Mouse (Mus musculus) MEL (cell line): ENCODE results near the gene Rftn1. TPM values are rescaled to one million over a fixed set of nuclear protein-coding genes. Genes with fewer than 3 reads are reported as not detected.

Source experiments
- DNase-seq: peaks from one replicate; pipeline ENCODE4 v3.0.0; 2011; ENCODE audit warnings: low read depth, low spot score
- H3K27ac ChIP-seq: 2 replicates; pipeline ENCODE4 v1.5.1; 2012; ENCODE audit warnings: low read depth, mild to moderate bottlenecking, control low read depth, low read length, moderate library complexity; ENCODE audit not compliant: control insufficient read depth
- H3K27me3 ChIP-seq, 2 experiments: fragments of 150-350 bp in 1 of 2; sonication (generic) in 1 of 2; 2 replicates each; pipeline ENCODE4 v1.6.1; 2012; ENCODE audit warnings: low read length in 2 of 2, mild to moderate bottlenecking in 2 of 2, improper control_type of control experiment in 1 of 2, moderate library complexity in 1 of 2; ENCODE audit not compliant: insufficient read depth in 2 of 2, control insufficient read depth in 1 of 2
- H3K36me3 ChIP-seq, 2 experiments: 2 replicates each; pipeline ENCODE4 v1.6.1; 2012 to 2014; ENCODE audit warnings: low read length in 2 of 2, improper control_type of control experiment in 1 of 2, inconsistent platforms in 1 of 2, mild to moderate bottlenecking in 1 of 2; ENCODE audit not compliant: insufficient read depth in 2 of 2, control insufficient read depth in 1 of 2
- H3K4me1 ChIP-seq, 2 experiments: fragments of 150-350 bp in 1 of 2; sonication (generic) in 1 of 2; 2 replicates each; pipeline ENCODE4 v1.6.1; 2012; ENCODE audit warnings: low read length in 2 of 2, improper control_type of control experiment in 1 of 2, mild to moderate bottlenecking in 1 of 2; ENCODE audit not compliant: insufficient read depth in 2 of 2, control insufficient read depth in 1 of 2
- H3K4me3 ChIP-seq, 2 experiments: fragments of 150-350 bp in 1 of 2; sonication (generic) in 1 of 2; 2 replicates each; pipeline ENCODE4 v1.5.1; 2012; ENCODE audit warnings: low read depth in 2 of 2, low read length in 2 of 2, mild to moderate bottlenecking in 2 of 2, moderate library complexity in 2 of 2, control low read depth in 1 of 2, improper control_type of control experiment in 1 of 2; ENCODE audit not compliant: control insufficient read depth in 1 of 2, insufficient read depth in 1 of 2
- H3K79me2 ChIP-seq: 2 replicates; pipeline ENCODE4 v1.6.1; 2012; ENCODE audit warnings: mild to moderate bottlenecking, low read length, moderate library complexity; ENCODE audit not compliant: control insufficient read depth, poor library complexity, insufficient read depth
- H3K9ac ChIP-seq: 2 replicates; pipeline ENCODE4 v1.6.1; 2012; ENCODE audit warnings: low read depth, mild to moderate bottlenecking, control low read depth, low read length, moderate library complexity; ENCODE audit not compliant: control insufficient read depth, poor library complexity, severe bottlenecking
- H3K9me3 ChIP-seq: fragments of 150-350 bp; sonication (generic); replicated peaks from 2 replicates; pipeline ENCODE4 v1.6.1; 2012; ENCODE audit warnings: mild to moderate bottlenecking, low read length, improper control_type of control experiment, moderate library complexity; ENCODE audit not compliant: insufficient read depth
- BHLHE40 ChIP-seq: IDR thresholded peaks from 2 replicates; pipeline ENCODE4 v1.6.1; 2012; ENCODE audit warnings: low read depth, mild to moderate bottlenecking, inconsistent platforms, low read length, improper control_type of control experiment, borderline replicate concordance
- CHD2 ChIP-seq: IDR thresholded peaks from 2 replicates; pipeline ENCODE4 v1.6.1; 2011; ENCODE audit warnings: low read length, improper control_type of control experiment
- E2F4 ChIP-seq: IDR thresholded peaks from 2 replicates; pipeline ENCODE4 v1.6.1; 2011; ENCODE audit warnings: low read depth, low read length, improper control_type of control experiment, borderline replicate concordance
- ELF1 ChIP-seq: IDR thresholded peaks from 2 replicates; pipeline ENCODE4 v1.6.1; 2014; ENCODE audit warnings: low read depth, mild to moderate bottlenecking, inconsistent platforms, low read length, improper control_type of control experiment, moderate library complexity
- EP300 ChIP-seq, 2 experiments: IDR thresholded peaks; 2 replicates each; pipeline ENCODE4 v1.6.1; 2011; ENCODE audit warnings: improper control_type of control experiment in 2 of 2, low read length in 2 of 2, low read depth in 1 of 2, mild to moderate bottlenecking in 1 of 2
- GABPA ChIP-seq: IDR thresholded peaks from 2 replicates; pipeline ENCODE4 v1.6.1; 2012; ENCODE audit warnings: low read depth, mild to moderate bottlenecking, inconsistent platforms, low read length, improper control_type of control experiment, moderate library complexity
- GATA1 ChIP-seq: IDR thresholded peaks from 2 replicates; pipeline ENCODE4 v1.6.1; 2011; ENCODE audit warnings: low read depth, low read length, improper control_type of control experiment
- MAFK ChIP-seq: IDR thresholded peaks from 2 replicates; pipeline ENCODE4 v1.6.1; 2011; ENCODE audit warnings: low read depth, mild to moderate bottlenecking, low read length, improper control_type of control experiment, borderline replicate concordance
- MAX ChIP-seq: IDR thresholded peaks from 2 replicates; pipeline ENCODE4 v1.6.1; 2011; ENCODE audit warnings: low read length, improper control_type of control experiment
- MEF2A ChIP-seq: IDR thresholded peaks from 2 replicates; pipeline ENCODE4 v1.6.1; 2014; ENCODE audit warnings: low read depth, mild to moderate bottlenecking, inconsistent platforms, low read length, improper control_type of control experiment; ENCODE audit not compliant: poor library complexity, insufficient replicate concordance, severe bottlenecking; ENCODE audit errors: extremely low read depth
- MXI1 ChIP-seq: IDR thresholded peaks from 2 replicates; pipeline ENCODE4 v1.6.1; 2011; ENCODE audit warnings: mild to moderate bottlenecking, low read depth, low read length, improper control_type of control experiment
- MYB ChIP-seq: IDR thresholded peaks from 2 replicates; pipeline ENCODE4 v1.6.1; 2011; ENCODE audit warnings: mild to moderate bottlenecking, low read depth, low read length, improper control_type of control experiment
- MYC ChIP-seq: IDR thresholded peaks from 2 replicates; pipeline ENCODE4 v1.6.1; 2011; ENCODE audit warnings: low read depth, mild to moderate bottlenecking, low read length, improper control_type of control experiment, moderate library complexity
- NRF1 ChIP-seq: IDR thresholded peaks from 2 replicates; pipeline ENCODE4 v1.6.1; 2014; ENCODE audit warnings: low read depth, mild to moderate bottlenecking, inconsistent platforms, low read length, improper control_type of control experiment, moderate library complexity; ENCODE audit not compliant: poor library complexity, insufficient read depth, severe bottlenecking
- POLR2A ChIP-seq, 2 experiments: IDR thresholded peaks; 2 replicates each; pipeline ENCODE4 v1.6.1; 2011 to 2012; ENCODE audit warnings: low read length in 2 of 2, mild to moderate bottlenecking in 2 of 2, control low read depth in 1 of 2, improper control_type of control experiment in 1 of 2, low read depth in 1 of 2, moderate library complexity in 1 of 2; ENCODE audit not compliant: control insufficient read depth in 1 of 2, insufficient read depth in 1 of 2, poor library complexity in 1 of 2
- RAD21 ChIP-seq: IDR thresholded peaks from 2 replicates; pipeline ENCODE4 v1.6.1; 2011; ENCODE audit warnings: mild to moderate bottlenecking, low read depth, low read length, improper control_type of control experiment
- SMC3 ChIP-seq: IDR thresholded peaks from 2 replicates; pipeline ENCODE4 v1.6.1; 2011; ENCODE audit warnings: low read depth, low read length, improper control_type of control experiment
- TAL1 ChIP-seq: IDR thresholded peaks from 2 replicates; pipeline ENCODE4 v1.6.1; 2012; ENCODE audit warnings: mild to moderate bottlenecking, inconsistent platforms, low read length, moderate library complexity, mixed read lengths
- TBP ChIP-seq: IDR thresholded peaks from 2 replicates; pipeline ENCODE4 v1.8.0; 2011; ENCODE audit warnings: low read depth, low read length, improper control_type of control experiment
- ZMIZ1 ChIP-seq: IDR thresholded peaks from 2 replicates; pipeline ENCODE4 v1.6.1; 2012; ENCODE audit warnings: low read depth, mild to moderate bottlenecking, inconsistent platforms, low read length, improper control_type of control experiment, moderate library complexity
- polyA plus RNA-seq, 2 experiments: library from polyadenylated mRNA; stranded (reverse) in 1 of 2; unstranded in 1 of 2; fragments of >175 nt in 1 of 2; fragments of >200 nt in 1 of 2; gene quantifications; 2 replicates each; pipeline versions ENCODE4 v1.2.1 to v1.2.4; 2012; ENCODE audit warnings: low replicate concordance in 2 of 2, low read depth in 1 of 2; ENCODE audit not compliant: insufficient read length in 2 of 2, insufficient read depth in 1 of 2, missing spikeins in 1 of 2
- total RNA-seq: library from RNA; depleted of rRNA; stranded (reverse); fragments of 300-350 nt; gene quantifications from 2 replicates; pipeline ENCODE4 v1.2.3, GENCODE M21; 2012

The Rftn1 gene
- total and polyA plus RNA-seq, 3 experiments: 70.2 to 76.1 TPM; not detected in 1

DNA sequence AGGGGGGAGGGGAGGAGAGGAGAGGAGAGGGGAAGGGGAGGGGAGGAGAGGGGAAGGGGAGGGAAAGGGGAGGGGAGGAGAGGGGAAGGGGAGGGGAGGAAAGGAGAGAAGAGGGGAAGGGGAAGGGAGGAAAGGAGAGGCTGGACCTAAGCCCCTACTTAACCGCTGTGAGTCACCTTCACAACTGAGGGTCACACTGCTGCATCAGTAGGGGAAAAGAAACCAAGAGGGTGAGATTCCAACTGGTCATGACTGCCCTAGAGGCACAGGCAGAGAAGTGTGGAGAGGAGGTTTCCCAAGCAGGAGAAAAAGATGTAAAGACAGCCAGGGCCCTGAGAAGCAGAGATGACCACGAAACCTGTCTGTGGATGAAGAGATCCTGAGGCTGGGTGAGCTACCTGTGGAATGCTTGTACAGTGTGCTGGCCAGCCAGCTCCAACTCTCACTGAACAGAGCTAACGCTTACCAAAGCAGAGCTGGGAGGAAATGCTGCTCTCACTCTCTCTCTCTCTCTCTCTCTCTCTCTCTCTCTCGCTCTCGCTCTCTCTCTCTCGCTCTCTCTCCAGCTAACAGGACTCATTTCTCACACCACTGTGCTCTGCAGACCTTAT, 19.4 kb downstream of the Rftn1 start:
- H3K27me3 ChIP-seq: no peaks in the 10 kb centered on the region
- no peaks in the 10 kb centered on the region for H3K9me3 ChIP-seq
- peaks cover 14% of the 10 kb centered on the region for H3K79me2 ChIP-seq
- DNase-seq: no peak
- H3K4me1 ChIP-seq: no peaks in the 10 kb centered on the region
- H3K4me3 ChIP-seq: no peak overlapping the region
- peaks cover 0 to 21% of the 10 kb centered on the region in 2 experiments; a peak in 2 of 4 replicates for H3K36me3 ChIP-seq
- no peak overlapping the region for H3K27ac ChIP-seq
- TF ChIP-seq GABPA: no peak
- TF ChIP-seq MAX: no peak
- no peak for TF ChIP-seq GATA1
- TF ChIP-seq BHLHE40: no peak
- no peak for TF ChIP-seq MYC
- no peak for TF ChIP-seq TBP
- no peak for TF ChIP-seq ELF1
- no peak for TF ChIP-seq MXI1
- TF ChIP-seq RAD21: no peak
- TF ChIP-seq EP300 (IDR thresholded peaks at IDR 0.05; ENCODE audit: low read depth in 1 of 2, low read length in 2 of 2): no peak
- TF ChIP-seq TAL1: no peak
- no peak for TF ChIP-seq MAFK
- no peak for TF ChIP-seq NRF1
- no peak for TF ChIP-seq ZMIZ1
- TF ChIP-seq CHD2: no peak
- TF ChIP-seq MEF2A: no peak
- TF ChIP-seq E2F4: no peak
- TF ChIP-seq SMC3: no peak
- no peak for TF ChIP-seq POLR2A (IDR thresholded peaks at IDR 0.05; ENCODE audit: control insufficient read depth in 1 of 2, insufficient read depth in 1 of 2, low read depth in 1 of 2, low read length in 2 of 2, poor library complexity in 1 of 2)
- no peak for TF ChIP-seq MYB
- no peak overlapping the region for H3K9ac ChIP-seq

GRCm38 (mm10) chr17:50169946-50170427, 20.5 kb downstream of the Rftn1 start:
- no peak overlapping the region for H3K9ac ChIP-seq
- no peaks in the 10 kb centered on the region for H3K27me3 ChIP-seq
- no peak overlapping the region for H3K4me3 ChIP-seq
- H3K79me2 ChIP-seq: peaks cover 11% of the 10 kb centered on the region
- no peaks in the 10 kb centered on the region for H3K4me1 ChIP-seq
- H3K27ac ChIP-seq: no peak overlapping the region
- no peak for DNase-seq
- H3K9me3 ChIP-seq: no peaks in the 10 kb centered on the region
- no peak for TF ChIP-seq GABPA
- no peak for TF ChIP-seq TAL1
- peaks cover 0 to 26% of the 10 kb centered on the region in 2 experiments; a peak in 2 of 4 replicates for H3K36me3 ChIP-seq
